Mouse (Mus musculus) stomach, postnatal 0 days (tissue): ENCODE results near the gene Atp2a2.
"Not testable (repeated sequence)": the region's sequence is repeated elsewhere in the genome, so short reads cannot be mapped to it uniquely, and the experiment has no call there.

ENCODE experiments used
- CTCF ChIP-seq: IDR thresholded peaks from 2 replicates; pipeline ENCODE4 v1.5.1; 2016; ENCODE audit warnings: antibody characterized with exemption, low read depth, mild to moderate bottlenecking, moderate library complexity
- EP300 ChIP-seq: optimal IDR thresholded peaks from 2 replicates; pipeline ENCODE3; 2016; ENCODE audit warnings: antibody characterized with exemption

DNA sequence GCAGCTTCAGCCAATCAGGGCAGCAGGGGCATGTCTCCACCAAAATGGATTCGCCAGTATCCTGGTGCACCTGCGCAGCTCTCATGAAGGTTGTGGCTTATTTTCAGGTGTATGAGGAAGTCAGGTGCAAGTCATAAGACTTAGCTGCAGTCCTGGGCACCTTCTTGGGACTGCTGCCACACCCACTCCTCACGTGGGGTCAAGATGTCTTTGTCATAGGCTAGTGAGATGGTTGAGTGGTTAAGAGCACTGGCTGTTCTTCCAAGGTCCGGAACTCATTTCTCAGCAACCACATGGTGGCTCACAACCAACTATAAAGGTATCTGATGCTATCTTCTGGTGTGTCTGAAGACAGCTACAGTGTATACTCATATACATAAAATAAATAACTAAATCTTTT is 81.3 kb downstream of the Atp2a2 start:
- not testable (repeated sequence) for TF ChIP-seq CTCF, EP300
